8 mouse cellular contexts compared by ENCODE assay signal in genomic region chr17:46161179-46161578, GRCm38 (mm10). TPM values are rescaled to one million over a fixed set of nuclear protein-coding genes. Genes with fewer than 3 reads are reported as not detected.
DNase-seq lines count a peak whose midpoint lies in the region; ATAC-seq and TF ChIP-seq lines count a peak whose summit lies in the region.

No protein-coding gene starts in this region.

- peak overlapping the region; percentile 90 for H3K4me3 ChIP-seq in lung, adult 2 months (replicated peaks; ENCODE audit: extremely low read depth, low read depth, low read length)
- H3K4me3 ChIP-seq in hindbrain, embryonic 15.5 days, result peak overlapping the region; percentile 90
- peak overlapping the region; percentile 64 for H3K4me3 ChIP-seq in midbrain, embryonic 11.5 days (ENCODE audit: low read depth, low read length)

- no peak for TF ChIP-seq CTCF in lung, adult 2 months (IDR thresholded peaks at IDR 0.05; ENCODE audit: insufficient read depth, low read length)

- peak overlapping the region; percentile 90 for H3K9ac ChIP-seq in hindbrain, embryonic 15.5 days
- H3K9ac ChIP-seq in midbrain, embryonic 11.5 days (ENCODE audit: low read length), result peak overlapping the region; percentile 76

- no peaks in the 10 kb centered on the region for H3K9me3 ChIP-seq in hindbrain, embryonic 15.5 days
- H3K9me3 ChIP-seq in midbrain, embryonic 11.5 days (ENCODE audit: control insufficient read depth, low read length), result no peaks in the 10 kb centered on the region

- no peak for DNase-seq in lung, adult 2 months
- DNase-seq in lung, postnatal 25 days (ENCODE audit: low spot score), result no peak
- peak; percentile 71 for DNase-seq in embryo, embryonic 10.5 days (ENCODE audit: low spot score)
- DNase-seq in midbrain, embryonic 11.5 days (ENCODE audit: low spot score, missing footprints), result peak; percentile 91
- no peak for DNase-seq in layer of hippocampus, adult 18-20 months (ENCODE audit: low spot score in 2 of 2)
- DNase-seq in left cerebral cortex, adult 11 months (ENCODE audit: low spot score), result no peak
- no peak for DNase-seq in adrenal gland, adult 18-20 months (ENCODE audit: low spot score in 2 of 2)

- H3K36me3 ChIP-seq in hindbrain, embryonic 15.5 days, result peaks cover 24% of the 10 kb centered on the region
- peaks cover 7% of the 10 kb centered on the region; the same call in 1 of the 2 replicates for H3K36me3 ChIP-seq in midbrain, embryonic 11.5 days (ENCODE audit: control insufficient read depth, insufficient read depth, low read length)

- peak overlapping the region; percentile 86 for H3K4me2 ChIP-seq in hindbrain, embryonic 15.5 days
- H3K4me2 ChIP-seq in midbrain, embryonic 11.5 days, result peak overlapping the region; percentile 49

- no peaks in the 10 kb centered on the region for H3K27me3 ChIP-seq in hindbrain, embryonic 15.5 days
- H3K27me3 ChIP-seq in midbrain, embryonic 11.5 days (ENCODE audit: control insufficient read depth, insufficient read depth, low read length), result no peaks in the 10 kb centered on the region

- peaks cover 4% of the 10 kb centered on the region; the same call in 1 of the 2 replicates for H3K4me1 ChIP-seq in lung, adult 2 months (ENCODE audit: control insufficient read depth, insufficient read depth, low read length)
- peaks cover 32% of the 10 kb centered on the region for H3K4me1 ChIP-seq in hindbrain, embryonic 15.5 days (replicated peaks)
- H3K4me1 ChIP-seq in midbrain, embryonic 11.5 days (ENCODE audit: control insufficient read depth, insufficient read depth, low read length), result peaks cover 15% of the 10 kb centered on the region

- peak; percentile 36 for ATAC-seq in hindbrain, embryonic 15.5 days (ENCODE audit: low FRiP score, low read depth)
- ATAC-seq in midbrain, embryonic 11.5 days (ENCODE audit: low FRiP score), result peak; percentile 56

- 0% methylated on average over 16 of the region's 19 CpGs for WGBS in lung, adult 2 months
- 0% methylated on average over 19 of the region's 19 CpGs for WGBS in hindbrain, embryonic 15.5 days
- WGBS in midbrain, embryonic 11.5 days, result 0% methylated on average over 19 of the region's 19 CpGs

- TF ChIP-seq POLR2A in lung, adult 2 months (IDR thresholded peaks at IDR 0.05; ENCODE audit: borderline replicate concordance, extremely low read depth, low read depth, low read length), result no peak

- H3K27ac ChIP-seq in hindbrain, embryonic 15.5 days (replicated peaks), result peak overlapping the region; percentile 76
- no peak overlapping the region; the same call in 1 of the 2 replicates for H3K27ac ChIP-seq in midbrain, embryonic 11.5 days (ENCODE audit: low read depth, low read length)

RNA-seq across cellular contexts. Expression of gene Gtpbp2, which starts 0.3 kb away (rescaled TPM):
- 134 and 161 TPM in 2 replicates for polyA plus RNA-seq in lung, adult 2 months (2012; rRNA removed)
- 41.1 and 45.7 TPM in 2 replicates for polyA plus RNA-seq in hindbrain, embryonic 15.5 days (2015; fragmentation: Nextera tagmentation; extraction: Ambion mirVana)
- 16.8 and 19.2 TPM in 2 replicates for polyA plus RNA-seq in midbrain, embryonic 11.5 days (2014; fragmentation: Nextera tagmentation; extraction: Ambion mirVana)
- total RNA-seq in layer of hippocampus, adult 18-20 months (2021), result 100 to 1,000 TPM; 104 to 110 TPM
- total RNA-seq in adrenal gland, adult 18-20 months (2021), result 10 to 100 TPM; 75.8 to 79.5 TPM

RNA-seq across cellular contexts. Expression of gene Mad2l1bp, which starts 7.8 kb away (rescaled TPM):
- 13.1 and 13.8 TPM in 2 replicates for polyA plus RNA-seq in lung, adult 2 months (2012; rRNA removed)
- 22.9 and 24.2 TPM in 2 replicates for polyA plus RNA-seq in hindbrain, embryonic 15.5 days (2015; fragmentation: Nextera tagmentation; extraction: Ambion mirVana)
- polyA plus RNA-seq in midbrain, embryonic 11.5 days (2014; fragmentation: Nextera tagmentation; extraction: Ambion mirVana), result 32.8 and 33.3 TPM in 2 replicates
- total RNA-seq in layer of hippocampus, adult 18-20 months (2021), result 10 to 100 TPM; 10.5 to 11.2 TPM
- total RNA-seq in adrenal gland, adult 18-20 months (2021), result 10 to 100 TPM; 11.9 to 13.3 TPM

RNA-seq across cellular contexts. Expression of gene Rsph9, which starts 17.2 kb away (rescaled TPM):
- polyA plus RNA-seq in lung, adult 2 months (2012; rRNA removed), result 26.0 and 28.1 TPM in 2 replicates
- 50.0 and 50.3 TPM in 2 replicates for polyA plus RNA-seq in hindbrain, embryonic 15.5 days (2015; fragmentation: Nextera tagmentation; extraction: Ambion mirVana)
- 17.5 and 18.5 TPM in 2 replicates for polyA plus RNA-seq in midbrain, embryonic 11.5 days (2014; fragmentation: Nextera tagmentation; extraction: Ambion mirVana)
- 10 to 100 TPM; 26.2 to 28.5 TPM for total RNA-seq in layer of hippocampus, adult 18-20 months (2021)
- total RNA-seq in adrenal gland, adult 18-20 months (2021), result 10 to 100 TPM in 1 of 2 experiments, 1 to 10 TPM in 1; 8.5 to 12.2 TPM

RNA-seq across cellular contexts. Expression of gene Polh, which starts 41.3 kb away (rescaled TPM):
- polyA plus RNA-seq in lung, adult 2 months (2012; rRNA removed), result 3.4 and 4.2 TPM in 2 replicates
- polyA plus RNA-seq in hindbrain, embryonic 15.5 days (2015; fragmentation: Nextera tagmentation; extraction: Ambion mirVana), result 7.4 and 7.9 TPM in 2 replicates
- polyA plus RNA-seq in midbrain, embryonic 11.5 days (2014; fragmentation: Nextera tagmentation; extraction: Ambion mirVana), result 10.1 and 10.8 TPM in 2 replicates
- total RNA-seq in layer of hippocampus, adult 18-20 months (2021), result 1 to 10 TPM; 4.7 to 5.9 TPM
- total RNA-seq in adrenal gland, adult 18-20 months (2021), result 10 to 100 TPM; 20.4 to 45.3 TPM

RNA-seq across cellular contexts. Expression of gene Xpo5, which starts 41.4 kb away (rescaled TPM):
- 15.2 and 19.6 TPM in 2 replicates for polyA plus RNA-seq in lung, adult 2 months (2012; rRNA removed)
- 34.5 and 36.0 TPM in 2 replicates for polyA plus RNA-seq in hindbrain, embryonic 15.5 days (2015; fragmentation: Nextera tagmentation; extraction: Ambion mirVana)
- 73.3 and 75.8 TPM in 2 replicates for polyA plus RNA-seq in midbrain, embryonic 11.5 days (2014; fragmentation: Nextera tagmentation; extraction: Ambion mirVana)
- 10 to 100 TPM; 46.6 to 47.2 TPM for total RNA-seq in layer of hippocampus, adult 18-20 months (2021)
- total RNA-seq in adrenal gland, adult 18-20 months (2021), result 10 to 100 TPM; 45.7 to 85.4 TPM

Comparison
In these comparisons a context has a peak if more than half of its experiments do, and no peak if none do; other contexts are left out.
1. DNase-seq: peak in embryo, embryonic 10.5 days (single experiment) and midbrain, embryonic 11.5 days (single experiment); none in lung, adult 2 months (single experiment), lung, postnatal 25 days (single experiment), layer of hippocampus, adult 18-20 months (0 of 2), left cerebral cortex, adult 11 months (single experiment) and adrenal gland, adult 18-20 months (0 of 2).
2. Peak in every context shown above with its lines, with median percentiles within 50 percentile points of each other: H3K4me3 ChIP-seq.